Mouse (Mus musculus): Measurements from ENCODE around the gene Dapk2. TPM values are rescaled to one million over a fixed set of nuclear protein-coding genes. Genes with fewer than 3 reads are reported as not detected.
A peak's percentile ranks its signal among the peaks of the same experiment; 100 is the strongest.

Gene Dapk2
- polyA plus RNA-seq, 1 experiment: 11.8 TPM

GRCm38 (mm10) chr9:66218917-66219725 lies 61.1 kb downstream of the Dapk2 start:
- Histone ChIP-seq H3K4me1 (ENCODE audit: control insufficient read depth, insufficient read depth, low read length) (peaks cover 4% of the 10 kb centered on the region; the same call in 1 of the 2 replicates), H3K36me3 (ENCODE audit: control insufficient read depth, insufficient read depth, low read length) (no peaks in the 10 kb centered on the region), H3K4me3 (ENCODE audit: insufficient read depth, low read depth, low read length) (no peak overlapping the region), H3K27ac (ENCODE audit: insufficient read depth, low read depth, low read length) (no peak overlapping the region), H3K27me3 (replicated peaks; ENCODE audit: control insufficient read depth, insufficient read depth, low read length) (no peaks in the 10 kb centered on the region)
- TF ChIP-seq CTCF (conservative IDR thresholded peaks at IDR 0.05; ENCODE audit: insufficient read depth, insufficient read length, low read depth, low read length) (no peak), POLR2A (IDR thresholded peaks at IDR 0.05; ENCODE audit: low read depth, low read length) (no peak)
- DNase-seq: no peak
- WGBS: 68% methylated on average over 10 of the region's 10 CpGs

GRCm38 (mm10) chr9:66223872-66224271 lies 65.8 kb downstream of the Dapk2 start:
- no peak for DNase-seq
- 80% methylated on average over 2 of the region's 2 CpGs for WGBS
- Histone ChIP-seq H3K27ac (ENCODE audit: insufficient read depth, low read depth, low read length) (no peak overlapping the region), H3K4me3 (ENCODE audit: insufficient read depth, low read depth, low read length) (no peak overlapping the region), H3K36me3 (ENCODE audit: control insufficient read depth, insufficient read depth, low read length) (no peaks in the 10 kb centered on the region), H3K27me3 (replicated peaks; ENCODE audit: control insufficient read depth, insufficient read depth, low read length) (no peaks in the 10 kb centered on the region), H3K4me1 (ENCODE audit: control insufficient read depth, insufficient read depth, low read length) (no peaks in the 10 kb centered on the region)
- TF ChIP-seq CTCF (conservative IDR thresholded peaks at IDR 0.05; ENCODE audit: insufficient read depth, insufficient read length, low read depth, low read length): no peak
- no peak for TF ChIP-seq POLR2A (IDR thresholded peaks at IDR 0.05; ENCODE audit: low read depth, low read length)

- Histone ChIP-seq H3K36me3 (ENCODE audit: control insufficient read depth, insufficient read depth, low read length) (no peaks in the 10 kb centered on the region), H3K4me3 (ENCODE audit: insufficient read depth, low read depth, low read length) (no peak overlapping the region), H3K4me1 (ENCODE audit: control insufficient read depth, insufficient read depth, low read length) (no peaks in the 10 kb centered on the region), H3K27me3 (replicated peaks; ENCODE audit: control insufficient read depth, insufficient read depth, low read length) (no peaks in the 10 kb centered on the region), H3K27ac (ENCODE audit: insufficient read depth, low read depth, low read length) (no peak overlapping the region)
- 85% methylated on average over 5 of the region's 5 CpGs for WGBS
- TF ChIP-seq CTCF (conservative IDR thresholded peaks at IDR 0.05; ENCODE audit: insufficient read depth, insufficient read length, low read depth, low read length) (no peak), POLR2A (IDR thresholded peaks at IDR 0.05; ENCODE audit: low read depth, low read length) (no peak)
- DNase-seq: no peak
These were observed 67.9 kb downstream of the Dapk2 start for GRCm38 (mm10) chr9:66225737-66226485.

GRCm38 (mm10) chr9:66228456-66229151 lies 70.6 kb downstream of the Dapk2 start:
- 59% methylated on average over 2 of the region's 2 CpGs for WGBS
- Histone ChIP-seq H3K27ac (ENCODE audit: insufficient read depth, low read depth, low read length) (no peak overlapping the region), H3K36me3 (ENCODE audit: control insufficient read depth, insufficient read depth, low read length) (no peaks in the 10 kb centered on the region), H3K4me1 (ENCODE audit: control insufficient read depth, insufficient read depth, low read length) (no peaks in the 10 kb centered on the region), H3K27me3 (replicated peaks; ENCODE audit: control insufficient read depth, insufficient read depth, low read length) (no peaks in the 10 kb centered on the region), H3K4me3 (ENCODE audit: insufficient read depth, low read depth, low read length) (no peak overlapping the region)
- DNase-seq: no peak
- TF ChIP-seq POLR2A (IDR thresholded peaks at IDR 0.05; ENCODE audit: low read depth, low read length) (no peak), CTCF (conservative IDR thresholded peaks at IDR 0.05; ENCODE audit: insufficient read depth, insufficient read length, low read depth, low read length) (no peak)

- no peaks in the 10 kb centered on the region for H3K27me3 ChIP-seq (replicated peaks; ENCODE audit: control insufficient read depth, insufficient read depth, low read length)
- WGBS: 73% methylated on average over 7 of the region's 7 CpGs
- no peak for TF ChIP-seq CTCF (conservative IDR thresholded peaks at IDR 0.05; ENCODE audit: insufficient read depth, insufficient read length, low read depth, low read length)
- TF ChIP-seq POLR2A (IDR thresholded peaks at IDR 0.05; ENCODE audit: low read depth, low read length): no peak
- no peak overlapping the region for H3K27ac ChIP-seq (ENCODE audit: insufficient read depth, low read depth, low read length)
- H3K36me3 ChIP-seq (ENCODE audit: control insufficient read depth, insufficient read depth, low read length): no peaks in the 10 kb centered on the region
- no peak overlapping the region for H3K4me3 ChIP-seq (ENCODE audit: insufficient read depth, low read depth, low read length)
- no peaks in the 10 kb centered on the region for H3K4me1 ChIP-seq (ENCODE audit: control insufficient read depth, insufficient read depth, low read length)
- DNase-seq: peak; percentile 41
These were observed 73.9 kb downstream of the Dapk2 start for GRCm38 (mm10) chr9:66231820-66232479.

GRCm38 (mm10) chr9:66236615-66237014 lies 78.6 kb downstream of the Dapk2 start:
- Histone ChIP-seq H3K4me3 (ENCODE audit: insufficient read depth, low read depth, low read length) (no peak overlapping the region), H3K27me3 (replicated peaks; ENCODE audit: control insufficient read depth, insufficient read depth, low read length) (no peaks in the 10 kb centered on the region), H3K36me3 (ENCODE audit: control insufficient read depth, insufficient read depth, low read length) (no peaks in the 10 kb centered on the region), H3K4me1 (ENCODE audit: control insufficient read depth, insufficient read depth, low read length) (no peaks in the 10 kb centered on the region), H3K27ac (ENCODE audit: insufficient read depth, low read depth, low read length) (no peak overlapping the region)
- no peak for DNase-seq
- TF ChIP-seq CTCF (conservative IDR thresholded peaks at IDR 0.05; ENCODE audit: insufficient read depth, insufficient read length, low read depth, low read length) (no peak), POLR2A (IDR thresholded peaks at IDR 0.05; ENCODE audit: low read depth, low read length) (no peak)
- 79% methylated on average over 2 of the region's 2 CpGs for WGBS
